Mouse (Mus musculus) liver, embryonic 16.5 days (tissue): Measurements from ENCODE around the gene Ap1s1. TPM values are rescaled to one million over a fixed set of nuclear protein-coding genes. Genes with fewer than 3 reads are reported as not detected.

Experiments used
- ATAC-seq: fragments of 200-750 bp; cut with Nextera tagmentation; 2 replicates; pipeline ENCODE4 v1.8.0; 2017; ENCODE audit warnings: low read depth, mild to moderate bottlenecking, moderate number of reproducible peaks, moderate library complexity
- H3K27ac ChIP-seq: fragments of 300-500 bp; sonication (generic); 2 replicates; pipeline ENCODE4 v1.5.1; 2014; ENCODE audit warnings: mild to moderate bottlenecking, low read length
- H3K27me3 ChIP-seq: fragments of 300-500 bp; sonication (generic); 2 replicates; pipeline ENCODE4 v1.6.1; 2014; ENCODE audit warnings: low read depth, low read length, mixed read lengths; ENCODE audit not compliant: control insufficient read depth, insufficient read depth
- H3K36me3 ChIP-seq: fragments of 300-500 bp; sonication (generic); 2 replicates; pipeline ENCODE4 v1.6.1; 2014; ENCODE audit warnings: mild to moderate bottlenecking; ENCODE audit not compliant: control insufficient read depth, insufficient read depth
- H3K4me1 ChIP-seq: fragments of 300-500 bp; sonication (generic); 2 replicates; pipeline ENCODE4 v1.6.1; 2014; ENCODE audit warnings: low read depth, low read length, mixed read lengths; ENCODE audit not compliant: control insufficient read depth
- H3K4me2 ChIP-seq: fragments of 300-500 bp; sonication (generic); 2 replicates; pipeline ENCODE4 v1.6.1; 2014; ENCODE audit warnings: low read depth, low read length, mixed read lengths
- H3K4me3 ChIP-seq: fragments of 300-500 bp; sonication (generic); 2 replicates; pipeline ENCODE4 v1.5.1; 2014; ENCODE audit warnings: low read depth, mild to moderate bottlenecking, low read length
- H3K9ac ChIP-seq: fragments of 300-500 bp; sonication (generic); 2 replicates; pipeline ENCODE4 v1.6.1; 2014; ENCODE audit warnings: low read depth, low read length
- H3K9me3 ChIP-seq: fragments of 300-500 bp; sonication (generic); replicated peaks from 2 replicates; pipeline ENCODE4 v1.6.1; 2016; ENCODE audit warnings: low read length; ENCODE audit not compliant: control insufficient read depth
- WGBS: fragments of 180-500 bp; shearing (Covaris S2); extraction: QIAGEN DNeasy Blood & Tissue Kit; methylation state at CpG from one replicate; pipeline ENCODE4 v1.1.7; 2014; ENCODE audit not compliant: insufficient replicate concordance; 5-methylcytosine and 5-hydroxymethylcytosine counted together
- polyA plus RNA-seq: library from polyadenylated mRNA; unstranded; fragments of >200 nt; fragmentation: Nextera tagmentation; extraction: Ambion mirVana; gene quantifications from 2 replicates; pipeline ENCODE4 v1.2.1, GENCODE M21; 2015

Ap1s1 gene
- polyA plus RNA-seq, 1 experiment from 2014 or later, result 73.3 TPM

GRCm38 (mm10) chr5:137079849-137080248, 33.9 kb upstream of the Ap1s1 start:
- peaks cover 18% of the 10 kb centered on the region for H3K4me1 ChIP-seq
- no peak overlapping the region for H3K9ac ChIP-seq
- H3K36me3 ChIP-seq, result no peaks in the 10 kb centered on the region
- 42% methylated on average over 5 of the region's 5 CpGs for WGBS
- ATAC-seq, result no peak
- no peak overlapping the region for H3K27ac ChIP-seq
- no peaks in the 10 kb centered on the region for H3K27me3 ChIP-seq
- no peak overlapping the region for H3K4me3 ChIP-seq
- no peaks in the 10 kb centered on the region for H3K9me3 ChIP-seq
- no peak overlapping the region for H3K4me2 ChIP-seq

GRCm38 (mm10) chr5:137078616-137079015, 32.7 kb upstream of the Ap1s1 start:
- H3K9ac ChIP-seq, result no peak overlapping the region
- H3K27me3 ChIP-seq, result no peaks in the 10 kb centered on the region
- H3K27ac ChIP-seq, result no peak overlapping the region
- no peak overlapping the region for H3K4me2 ChIP-seq
- peaks cover 13% of the 10 kb centered on the region for H3K4me1 ChIP-seq
- no peak for ATAC-seq
- no peak overlapping the region for H3K4me3 ChIP-seq
- 53% methylated on average over 6 of the region's 6 CpGs for WGBS
- H3K9me3 ChIP-seq, result no peaks in the 10 kb centered on the region
- no peaks in the 10 kb centered on the region for H3K36me3 ChIP-seq

- no peaks in the 10 kb centered on the region for H3K9me3 ChIP-seq
- WGBS, result 63% methylated on average over 14 of the region's 14 CpGs
- H3K27me3 ChIP-seq, result no peaks in the 10 kb centered on the region
- H3K9ac ChIP-seq, result no peak overlapping the region
- H3K4me2 ChIP-seq, result no peak overlapping the region
- H3K36me3 ChIP-seq, result no peaks in the 10 kb centered on the region
- no peak overlapping the region for H3K4me3 ChIP-seq
- H3K27ac ChIP-seq, result no peak overlapping the region
- peak; percentile 14; the same call in 1 of the 2 replicates for ATAC-seq
- H3K4me1 ChIP-seq, result peaks cover 13% of the 10 kb centered on the region
Measured at GRCm38 (mm10) chr5:137078041-137078440, 32.1 kb upstream of the Ap1s1 start.

- Histone ChIP-seq H3K9ac (no peak overlapping the region), H3K4me3 (no peak overlapping the region), H3K36me3 (no peaks in the 10 kb centered on the region), H3K27me3 (no peaks in the 10 kb centered on the region), H3K9me3 (no peaks in the 10 kb centered on the region), H3K4me1 (peaks cover 15% of the 10 kb centered on the region), H3K27ac (no peak overlapping the region), H3K4me2 (no peak overlapping the region)
- no peak for ATAC-seq
- 77% methylated on average over 7 of the region's 7 CpGs for WGBS
Measured at GRCm38 (mm10) chr5:137077187-137077586, 31.3 kb upstream of the Ap1s1 start.

- H3K36me3 ChIP-seq, result no peaks in the 10 kb centered on the region
- H3K4me3 ChIP-seq, result no peak overlapping the region
- H3K9ac ChIP-seq, result no peak overlapping the region
- H3K9me3 ChIP-seq, result no peaks in the 10 kb centered on the region
- H3K4me1 ChIP-seq, result peaks cover 20% of the 10 kb centered on the region
- no peak overlapping the region for H3K4me2 ChIP-seq
- no peak for ATAC-seq
- H3K27me3 ChIP-seq, result no peaks in the 10 kb centered on the region; the same call in 1 of the 2 replicates
- WGBS, result 26% methylated on average over 12 of the region's 12 CpGs
- H3K27ac ChIP-seq, result no peak overlapping the region
Measured at GRCm38 (mm10) chr5:137076191-137076930, 30.4 kb upstream of the Ap1s1 start.

- no peak overlapping the region for H3K27ac ChIP-seq
Measured at GRCm38 (mm10) chr5:137075726-137076125, 29.8 kb upstream of the Ap1s1 start.

GRCm38 (mm10) chr5:137074191-137074651, 28.3 kb upstream of the Ap1s1 start:
- H3K27me3 ChIP-seq, result no peaks in the 10 kb centered on the region; the same call in 1 of the 2 replicates
- ATAC-seq, result no peak
- H3K4me3 ChIP-seq, result no peak overlapping the region
- H3K27ac ChIP-seq, result no peak overlapping the region
- no peaks in the 10 kb centered on the region for H3K9me3 ChIP-seq
- no peaks in the 10 kb centered on the region for H3K36me3 ChIP-seq
- no peak overlapping the region for H3K9ac ChIP-seq
- peaks cover 20% of the 10 kb centered on the region for H3K4me1 ChIP-seq
- 53% methylated on average over 6 of the region's 6 CpGs for WGBS
- no peak overlapping the region for H3K4me2 ChIP-seq

More at GRCm38 (mm10) chr5:137075726-137076125, 29.8 kb upstream of the Ap1s1 start:
- Histone ChIP-seq H3K4me1 (peaks cover 20% of the 10 kb centered on the region), H3K4me2 (no peak overlapping the region), H3K9ac (no peak overlapping the region), H3K27me3 (no peaks in the 10 kb centered on the region; the same call in 1 of the 2 replicates), H3K4me3 (no peak overlapping the region), H3K36me3 (no peaks in the 10 kb centered on the region), H3K9me3 (no peaks in the 10 kb centered on the region)
- ATAC-seq, result 0 out of 2 replicates have a peak, but pooled peaks have one; percentile 6
- WGBS, result 48% methylated on average over 6 of the region's 6 CpGs

- whole genome bisulfite sequencing, result 77% methylated on average over 8 of the region's 8 CpGs
- no peak overlapping the region for H3K27ac ChIP-seq
- H3K4me3 ChIP-seq, result no peak overlapping the region
- no peaks in the 10 kb centered on the region; the same call in 1 of the 2 replicates for H3K27me3 ChIP-seq
- no peaks in the 10 kb centered on the region for H3K36me3 ChIP-seq
- H3K9me3 ChIP-seq, result no peaks in the 10 kb centered on the region
- no peak for ATAC-seq
- H3K9ac ChIP-seq, result no peak overlapping the region
- H3K4me1 ChIP-seq, result peaks cover 20% of the 10 kb centered on the region
- no peak overlapping the region for H3K4me2 ChIP-seq
Measured at GRCm38 (mm10) chr5:137073141-137073540, 27.2 kb upstream of the Ap1s1 start.
